Mouse (Mus musculus): ENCODE measurements around the gene Gna13.
"Not testable (repeated sequence)": the region's sequence is repeated elsewhere in the genome, so short reads cannot be mapped to it uniquely, and the experiment has no call there.

Gene Gna13

DNA sequence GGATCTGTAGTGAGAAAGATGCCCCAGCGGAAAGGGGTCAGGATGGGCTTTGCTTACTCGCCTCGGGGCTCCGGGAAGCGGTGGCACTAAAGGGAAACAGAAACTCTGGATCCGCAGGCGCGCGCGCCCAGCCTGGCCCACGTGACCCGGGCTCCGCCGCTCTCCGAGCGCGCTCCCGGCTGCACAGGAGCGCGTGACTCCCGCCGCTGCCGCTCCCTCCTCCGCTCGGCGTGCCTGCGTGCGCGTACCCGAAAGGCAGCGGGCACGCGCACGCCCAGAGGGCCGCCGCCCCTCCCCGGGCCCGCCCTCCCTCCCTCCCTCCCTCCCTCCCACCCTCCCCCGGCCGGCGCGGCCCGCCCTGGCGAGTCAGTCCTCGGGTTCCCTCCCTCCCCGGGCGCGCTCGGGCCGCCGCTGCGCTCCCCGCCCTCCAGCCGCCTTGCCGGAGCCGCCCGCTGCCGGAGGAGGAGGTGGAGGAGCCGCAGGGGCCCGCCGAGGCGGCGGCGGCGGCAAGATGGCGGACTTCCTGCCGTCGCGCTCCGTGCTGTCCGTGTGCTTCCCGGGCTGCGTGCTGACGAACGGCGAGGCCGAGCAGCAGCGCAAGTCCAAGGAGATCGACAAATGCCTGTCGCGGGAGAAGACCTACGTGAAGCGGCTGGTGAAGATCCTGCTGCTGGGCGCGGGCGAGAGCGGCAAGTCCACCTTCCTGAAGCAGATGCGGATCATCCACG is at the start of gene Gna13:
Gene Gna13 (plus strand): TSS at position 369 of the 728 bp plus-strand sequence.
- peak; percentile 93 for DNase-seq

- DNase-seq = peak; percentile 57
These were observed 45.7 kb upstream of the Gna13 start for GRCm38 (mm10) chr11:109316921-109317320.

DNA sequence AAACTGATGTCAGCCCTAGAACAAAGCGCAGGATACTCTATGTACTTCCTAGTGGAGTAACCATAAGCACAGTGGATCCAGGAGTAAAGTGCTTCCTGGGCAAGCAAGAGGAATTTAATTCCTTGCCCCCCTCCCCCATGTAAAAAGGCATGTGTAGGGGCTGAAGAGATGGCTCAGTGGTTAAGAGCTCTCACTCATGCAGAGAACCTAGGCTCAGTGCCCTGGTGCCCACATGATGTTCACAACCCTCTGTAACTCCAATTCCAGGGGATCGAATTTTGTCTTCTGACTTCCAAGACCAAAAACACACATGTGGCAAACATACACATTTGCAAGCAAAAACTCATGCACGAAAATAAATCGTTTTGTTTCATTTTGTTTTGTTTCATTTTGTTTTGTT is 43.2 kb upstream of the Gna13 start:
- no peak for DNase-seq

DNA sequence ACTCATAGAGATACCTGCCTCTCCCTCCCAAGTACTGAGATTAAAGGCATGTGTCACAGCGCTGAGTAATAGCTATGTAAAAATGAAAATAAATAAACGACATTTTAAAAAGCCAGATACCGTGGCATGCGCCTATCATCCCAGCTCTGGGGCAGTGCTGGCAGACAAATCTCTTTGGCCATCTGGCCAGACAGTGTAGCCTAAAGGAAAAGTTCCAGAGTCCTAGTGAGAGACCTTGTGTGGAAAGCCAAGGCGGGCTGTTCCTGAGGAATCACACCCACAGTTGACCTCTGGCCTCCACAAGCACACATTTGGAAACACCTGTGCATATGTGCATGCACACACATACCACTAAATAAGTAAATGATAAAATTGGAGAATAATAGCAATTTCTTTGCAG is 42.7 kb upstream of the Gna13 start:
- DNase-seq = no peak

- DNase-seq = no peak
These were observed 42.2 kb upstream of the Gna13 start for GRCm38 (mm10) chr11:109320361-109320933.

GRCm38 (mm10) chr11:109326270-109326669 is 36.4 kb upstream of the Gna13 start:
- no peak for DNase-seq

- no peak for DNase-seq
These were observed 35.2 kb upstream of the Gna13 start for GRCm38 (mm10) chr11:109327381-109327780.

GRCm38 (mm10) chr11:109327952-109328351 is 34.7 kb upstream of the Gna13 start:
- DNase-seq = no peak

- DNase-seq = no peak
These were observed 33.3 kb upstream of the Gna13 start for GRCm38 (mm10) chr11:109329331-109329730.

DNA sequence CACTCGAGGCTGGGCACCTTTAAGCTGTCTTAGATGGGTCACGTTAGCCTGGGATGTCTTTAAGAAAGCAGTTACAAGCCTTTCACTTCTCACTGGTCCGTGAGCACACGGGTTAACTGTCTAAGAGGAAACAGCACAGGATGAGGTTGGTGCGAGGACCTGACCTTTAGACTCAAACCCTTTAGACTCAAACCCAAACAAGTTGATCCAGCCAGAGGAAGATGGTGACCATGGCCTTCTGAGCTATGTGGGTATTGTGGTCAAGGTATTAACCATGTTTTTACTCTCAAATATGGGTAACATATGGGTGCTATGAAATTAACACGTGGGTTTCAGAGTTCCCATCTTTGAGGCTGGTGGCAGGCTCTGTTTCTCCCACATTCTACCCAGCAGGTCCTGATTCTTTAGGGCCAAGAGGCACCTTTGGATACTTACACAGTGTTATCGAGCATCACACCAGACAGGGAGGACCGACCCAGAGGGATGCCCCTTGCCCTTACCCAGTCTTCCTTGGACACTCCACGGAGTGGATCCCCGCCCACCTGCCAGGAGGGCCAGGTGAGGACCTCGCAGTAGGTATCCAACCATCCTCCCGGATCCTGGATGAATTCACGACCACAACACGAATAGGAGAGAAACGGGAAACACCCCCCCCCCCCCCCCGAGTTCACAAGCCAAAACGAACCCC is 31.8 kb upstream of the Gna13 start:
- DNase-seq = no peak

DNA sequence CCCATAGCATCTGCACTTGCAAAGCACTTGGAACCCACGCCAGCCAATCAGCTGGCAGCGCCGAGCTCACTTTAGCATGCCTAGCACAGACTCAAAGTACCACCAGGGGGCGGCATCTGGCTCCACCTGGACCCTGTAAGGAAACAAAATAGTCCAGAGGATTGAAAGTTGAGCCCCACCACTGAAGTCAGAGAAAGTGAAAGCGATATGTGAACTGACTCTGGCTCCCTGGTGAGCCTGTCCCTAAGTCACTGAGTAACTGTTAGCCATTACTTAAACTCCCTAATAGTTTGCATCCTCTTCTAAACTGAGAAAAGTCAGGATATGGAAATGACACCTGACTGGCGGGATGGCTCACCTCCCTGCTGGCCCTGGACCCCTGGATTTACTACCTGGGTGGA is 31.2 kb upstream of the Gna13 start:
- peak; percentile 97 for DNase-seq

GRCm38 (mm10) chr11:109332722-109333121 is 29.9 kb upstream of the Gna13 start:
- DNase-seq = no peak

DNA sequence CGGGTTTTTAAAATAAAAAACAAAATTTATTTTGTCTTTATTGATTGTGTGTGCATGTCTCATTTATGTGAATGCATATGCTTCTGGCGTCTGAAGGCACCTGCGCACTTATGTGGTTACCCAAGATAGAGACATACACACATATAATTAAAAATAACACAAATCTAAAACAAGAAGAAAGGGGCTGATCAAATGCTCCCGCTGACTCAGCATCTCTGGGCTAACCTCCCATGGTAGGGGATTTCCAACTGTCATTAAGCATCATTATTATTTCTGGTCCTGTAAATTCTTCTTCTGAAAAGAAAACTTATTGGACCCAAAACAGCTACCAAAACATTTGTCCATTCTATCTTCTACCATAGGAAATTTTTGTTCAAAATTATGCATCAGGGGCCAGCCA is 27.9 kb upstream of the Gna13 start:
- no peak for DNase-seq

GRCm38 (mm10) chr11:109335890-109336289 is 26.7 kb upstream of the Gna13 start:
- no peak for DNase-seq

GRCm38 (mm10) chr11:109339155-109339938 is 23.3 kb upstream of the Gna13 start:
- no peak for DNase-seq

GRCm38 (mm10) chr11:109340541-109340940 is 22.1 kb upstream of the Gna13 start:
- no peak for DNase-seq

- not testable (repeated sequence) for DNase-seq
These were observed 20.0 kb upstream of the Gna13 start for GRCm38 (mm10) chr11:109342666-109343065.

GRCm38 (mm10) chr11:109343558-109343957 is 19.1 kb upstream of the Gna13 start:
- no peak for DNase-seq

DNA sequence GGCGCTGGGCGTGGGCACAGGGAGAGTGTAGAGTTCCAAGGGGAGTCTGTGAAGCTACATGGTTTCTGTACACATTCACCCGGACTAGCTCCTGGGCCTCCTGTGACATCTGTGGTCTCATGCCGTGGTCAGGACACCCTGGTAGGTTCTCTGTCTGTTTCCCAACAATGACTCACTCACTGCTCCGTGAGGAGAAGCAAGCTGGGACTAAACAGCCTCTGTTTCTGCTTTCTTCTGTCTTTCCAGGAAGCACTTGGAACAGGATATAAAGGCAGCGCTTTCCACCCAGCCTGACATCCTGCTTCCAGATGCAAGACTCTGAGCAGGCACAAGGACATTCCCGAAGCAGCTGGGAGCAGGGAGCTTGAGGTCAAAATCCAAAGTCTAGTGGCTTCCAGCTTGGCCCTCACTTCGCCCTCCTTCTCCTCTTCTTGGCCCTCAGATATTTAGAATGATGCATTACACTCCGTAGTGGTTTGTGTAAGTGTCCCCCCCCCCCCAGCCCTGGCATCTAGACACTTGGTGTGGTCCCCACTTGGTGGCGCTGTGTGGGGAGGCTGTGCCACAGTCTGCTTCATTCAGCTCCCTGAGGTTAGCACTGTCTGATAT is 18.5 kb upstream of the Gna13 start:
- DNase-seq = peak; percentile 84

GRCm38 (mm10) chr11:109347242-109347959 is 15.2 kb upstream of the Gna13 start:
- DNase-seq = peak; percentile 92

DNA sequence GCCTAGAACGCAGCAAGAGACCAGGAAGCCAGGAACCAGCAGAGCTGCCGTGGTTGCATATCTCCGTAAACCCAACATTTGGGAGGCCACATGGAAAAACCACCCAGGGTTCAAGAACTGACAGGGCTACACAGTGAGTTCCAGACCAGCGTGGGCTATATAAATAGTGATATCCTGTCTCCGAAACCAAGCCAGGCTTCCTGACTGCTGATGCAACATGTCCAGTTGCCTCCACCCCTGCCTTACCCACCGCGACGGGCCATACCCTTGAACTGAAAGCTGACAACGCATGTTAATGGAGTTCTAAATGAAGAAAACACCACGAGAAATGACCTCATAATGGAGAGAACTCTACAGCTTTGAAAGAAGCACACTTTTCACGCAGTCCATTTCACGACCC is 14.2 kb upstream of the Gna13 start:
- DNase-seq = no peak

DNA sequence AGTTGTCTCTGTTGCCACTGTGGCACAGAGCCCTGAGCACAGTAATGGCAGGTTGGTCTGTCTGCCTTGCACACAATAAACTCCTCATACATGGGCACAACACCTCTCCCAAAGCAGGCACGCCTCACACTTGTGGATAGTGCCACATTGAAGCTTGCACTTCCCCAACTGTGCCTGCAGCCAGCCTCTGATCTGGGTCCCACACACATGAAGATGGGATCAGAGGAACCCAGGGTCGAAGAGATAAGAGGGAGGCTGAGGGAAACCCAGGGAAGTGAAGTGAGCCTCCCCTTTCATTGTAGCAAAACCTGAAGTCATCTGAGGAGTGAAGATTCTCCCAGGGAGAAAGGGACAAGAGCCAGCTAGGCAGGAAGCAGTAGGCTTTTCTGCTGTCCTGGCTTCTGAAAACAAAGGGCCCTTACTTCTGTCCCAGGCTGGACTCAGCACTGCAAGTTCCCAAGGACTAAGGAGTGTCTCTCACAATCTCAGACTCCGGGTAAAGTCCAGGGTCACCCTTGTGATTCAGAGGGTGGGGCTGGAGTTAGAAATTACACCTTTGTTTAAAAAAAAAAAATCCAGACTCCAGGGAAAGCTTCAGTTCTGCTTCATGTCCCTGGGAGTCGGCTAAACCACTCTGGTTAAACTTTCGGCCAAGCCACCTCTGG is 12.8 kb upstream of the Gna13 start:
- DNase-seq = peak; percentile 86

All from kidney, adult 9 months (tissue).